Mouse (Mus musculus): ENCODE results near the gene Nptn.
A peak's percentile ranks its signal among the peaks of the same experiment; 100 is the strongest.

The Nptn gene

DNA sequence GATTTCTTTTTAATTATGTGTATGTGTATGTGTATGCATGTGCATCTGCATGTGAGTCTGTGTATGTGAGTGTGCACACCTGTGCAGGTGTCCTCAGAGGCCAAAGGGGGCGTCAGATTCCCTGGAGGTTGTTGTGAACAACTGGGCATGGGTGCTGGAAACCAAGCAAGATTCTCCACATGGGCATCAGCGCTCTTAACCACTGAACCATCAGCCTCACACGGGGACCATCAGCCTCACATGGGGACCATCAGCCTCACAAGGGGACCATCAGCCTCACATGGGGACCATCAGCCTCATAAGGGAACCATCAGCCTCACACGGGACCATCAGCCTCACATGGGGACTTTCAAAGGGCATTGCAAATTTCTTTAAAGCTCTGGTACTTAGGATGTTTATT lies 108.7 kb downstream of the Nptn start:
- DNase-seq (ENCODE audit: low read depth, low spot score): no peak

DNA sequence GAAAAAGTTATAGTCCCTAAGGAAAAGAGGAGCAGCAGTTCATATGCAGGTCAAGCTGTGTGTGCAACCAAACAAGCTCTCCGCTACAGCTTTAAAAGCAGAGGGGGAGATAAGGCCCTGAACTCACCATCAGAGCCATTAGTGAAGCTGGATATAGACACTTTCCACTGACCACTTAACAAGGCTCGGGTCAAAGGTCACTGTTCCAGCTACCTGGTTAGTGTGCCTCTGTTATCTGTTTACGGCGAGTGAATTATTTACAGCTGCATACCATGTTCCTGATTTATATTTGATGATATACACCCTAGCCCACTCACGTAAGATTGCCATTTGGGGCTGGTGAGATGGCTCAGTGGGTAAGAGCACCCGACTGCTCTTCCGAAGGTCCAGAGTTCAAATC lies 109.4 kb downstream of the Nptn start:
- no peak for DNase-seq (ENCODE audit: low read depth, low spot score)

DNA sequence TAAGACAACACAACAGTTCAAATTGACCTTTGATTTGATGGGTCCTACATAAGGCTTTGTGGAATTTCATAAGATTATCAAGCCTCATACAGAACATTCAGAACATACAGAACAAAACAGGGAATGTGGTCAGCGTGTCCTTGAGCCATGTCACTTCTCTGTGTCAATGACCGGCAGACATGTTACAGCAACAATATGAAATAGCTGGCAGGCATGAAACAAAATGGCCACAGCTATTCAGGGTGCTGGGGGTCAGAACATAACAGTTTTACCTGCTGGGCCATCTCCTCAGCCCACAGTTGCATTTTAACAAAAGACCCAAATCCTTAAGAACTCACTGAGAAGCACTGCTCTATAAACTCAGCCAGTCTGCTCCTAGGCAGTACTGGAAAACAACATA lies 116.4 kb downstream of the Nptn start:
- DNase-seq (ENCODE audit: low read depth, low spot score): no peak

DNA sequence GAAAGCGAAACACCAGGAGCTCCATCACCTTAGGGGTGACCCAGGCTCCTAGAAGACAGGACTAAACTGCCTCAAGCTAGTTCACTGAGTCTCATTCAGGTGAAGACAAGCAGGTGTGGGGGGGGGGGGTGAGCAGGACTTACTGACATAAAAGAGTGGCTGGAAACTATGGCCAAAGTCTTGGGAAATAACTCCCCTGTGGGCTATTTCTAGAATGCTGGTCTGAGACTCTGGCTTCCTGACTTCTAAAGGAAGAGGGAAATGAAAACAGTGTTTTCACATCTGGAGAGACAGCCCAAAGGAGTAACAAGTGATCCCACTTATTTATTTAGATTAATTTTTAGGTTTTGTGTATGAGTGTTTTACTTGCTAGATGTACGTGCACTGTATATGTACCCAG lies 119.7 kb downstream of the Nptn start:
- DNase-seq (ENCODE audit: low read depth, low spot score): peak; percentile 19

DNA sequence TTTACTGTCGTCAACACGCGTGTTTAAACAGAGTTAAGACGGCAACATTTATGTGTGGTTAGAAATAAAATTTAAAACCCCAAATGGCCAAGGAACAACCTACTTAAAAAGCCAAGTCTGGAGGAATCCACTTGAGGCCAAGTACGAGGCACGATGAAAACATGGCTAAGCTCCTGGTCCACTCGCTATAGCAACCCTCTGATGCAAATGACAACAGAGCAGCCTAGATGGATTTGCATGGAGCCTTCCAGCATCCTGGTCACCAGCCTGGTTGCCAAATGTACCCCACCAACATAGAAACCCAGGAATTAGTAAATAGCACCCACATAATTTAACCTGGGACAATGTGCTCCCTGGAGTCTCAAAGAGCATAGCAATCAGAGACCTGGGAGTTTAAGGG lies 121.7 kb downstream of the Nptn start:
- DNase-seq (ENCODE audit: low read depth, low spot score): no peak

DNA sequence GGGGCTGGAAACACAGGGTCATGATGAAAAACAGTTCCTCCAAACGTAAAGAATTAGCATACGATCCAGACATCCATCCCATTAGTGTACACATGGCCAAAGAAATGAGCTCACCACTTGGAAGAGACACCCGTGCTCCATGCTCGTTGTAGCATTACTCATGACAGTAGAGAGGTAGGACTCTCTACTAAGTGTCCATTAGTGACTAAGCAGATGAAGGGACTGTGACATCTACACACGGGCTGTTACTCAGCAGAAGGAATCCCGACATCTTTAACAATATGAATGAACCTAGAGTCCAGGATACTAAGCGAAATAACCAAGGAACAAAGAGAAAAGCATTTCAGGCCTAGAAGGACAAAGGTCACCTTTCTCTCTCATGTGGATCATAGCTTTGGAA lies 124.0 kb downstream of the Nptn start:
- DNase-seq (ENCODE audit: low read depth, low spot score): no peak
